22 mouse cellular contexts compared by ENCODE assay signal in genomic region chr1:167125870-167126269, GRCm38 (mm10).
DNase-seq lines count a peak whose midpoint lies in the region; ATAC-seq and TF ChIP-seq lines count a peak whose summit lies in the region.
"Had no signal": no experiment of that assay in that cellular context is flagged by ENCODE, and none has a peak within 500 bp of the region (broad histone marks: within the 10 kb centered on the region; RNA-seq: fewer than 3 reads in every experiment).

No protein-coding gene starts in this region.

- no peaks in the 10 kb centered on the region for H3K27me3 ChIP-seq in heart, adult 2 months (ENCODE audit: control insufficient read depth, insufficient read depth, low read length)
- H3K27me3 ChIP-seq in midbrain, embryonic 13.5 days = no peaks in the 10 kb centered on the region
- H3K27me3 ChIP-seq in midbrain, postnatal 0 days (ENCODE audit: insufficient read depth, low read length) = no peaks in the 10 kb centered on the region
- H3K27me3 ChIP-seq: embryonic facial prominence, embryonic 12.5 days; forebrain, embryonic 13.5 days; forebrain, embryonic 15.5 days; Patski had no signal

- H3K4me2 ChIP-seq in midbrain, embryonic 13.5 days (replicated peaks) = no peak overlapping the region
- H3K4me2 ChIP-seq in midbrain, postnatal 0 days (ENCODE audit: low read depth, low read length, poor library complexity, severe bottlenecking) = no peak overlapping the region
- H3K4me2 ChIP-seq: embryonic facial prominence, embryonic 12.5 days; forebrain, embryonic 13.5 days; forebrain, embryonic 15.5 days had no signal

- H3K4me1 ChIP-seq in heart, adult 2 months (ENCODE audit: control insufficient read depth, insufficient read depth, low read length) = no peaks in the 10 kb centered on the region
- no peaks in the 10 kb centered on the region for H3K4me1 ChIP-seq in midbrain, embryonic 13.5 days (replicated peaks)
- H3K4me1 ChIP-seq in midbrain, postnatal 0 days (ENCODE audit: insufficient read depth, low read length) = no peaks in the 10 kb centered on the region
- H3K4me1 ChIP-seq: embryonic facial prominence, embryonic 10.5 days; embryonic facial prominence, embryonic 12.5 days; forebrain, embryonic 13.5 days; forebrain, embryonic 15.5 days had no signal

- no peak overlapping the region for H3K27ac ChIP-seq in heart, adult 2 months
- H3K27ac ChIP-seq in midbrain, embryonic 13.5 days = no peak overlapping the region
- no peak overlapping the region for H3K27ac ChIP-seq in midbrain, postnatal 0 days (ENCODE audit: low read depth, low read length)
- H3K27ac ChIP-seq: embryonic facial prominence, embryonic 10.5 days; embryonic facial prominence, embryonic 12.5 days; forebrain, embryonic 13.5 days; forebrain, embryonic 15.5 days had no signal

- no peak for TF ChIP-seq EP300 in heart, adult 2 months (IDR thresholded peaks at IDR 0.05; ENCODE audit: insufficient read depth, low read depth, low read length)

- 57% methylated on average over 3 of the region's 3 CpGs for WGBS in heart, adult 2 months
- 86% methylated on average over 3 of the region's 3 CpGs for WGBS in midbrain, embryonic 13.5 days
- 83% methylated on average over 3 of the region's 3 CpGs for WGBS in midbrain, postnatal 0 days

- H3K9ac ChIP-seq in heart, adult 2 months (ENCODE audit: low read depth, low read length) = no peak overlapping the region
- no peak overlapping the region for H3K9ac ChIP-seq in midbrain, embryonic 13.5 days (replicated peaks)
- no peak overlapping the region for H3K9ac ChIP-seq in midbrain, postnatal 0 days (replicated peaks; ENCODE audit: low read length, poor library complexity, severe bottlenecking)
- H3K9ac ChIP-seq: embryonic facial prominence, embryonic 12.5 days; forebrain, embryonic 13.5 days; forebrain, embryonic 15.5 days had no signal

- no peaks in the 10 kb centered on the region for H3K79me2 ChIP-seq in heart, adult 2 months (replicated peaks; ENCODE audit: control insufficient read depth, insufficient read depth, low read length)

- H3K9me3 ChIP-seq in midbrain, embryonic 13.5 days = no peaks in the 10 kb centered on the region
- H3K9me3 ChIP-seq in midbrain, postnatal 0 days (ENCODE audit: low read length) = no peaks in the 10 kb centered on the region
- H3K9me3 ChIP-seq: embryonic facial prominence, embryonic 10.5 days; embryonic facial prominence, embryonic 12.5 days; forebrain, embryonic 13.5 days; forebrain, embryonic 15.5 days had no signal

- peak; percentile 62 for DNase-seq in heart, adult 11 months
- no peak for DNase-seq in heart, adult 2 months
- DNase-seq in midbrain, postnatal 0 days (ENCODE audit: low spot score) = no peak
- DNase-seq: adrenal gland, adult 8-10 months; adrenal gland, postnatal 14 days; adrenal gland, postnatal 36 days; B cell, adult 2 months; cerebellum, adult 11-12 months; cerebellum, adult 2 months; cerebellum, adult 9-10 months; cerebellum, postnatal 10 days; cerebellum, postnatal 25 days had no signal

- no peak for TF ChIP-seq POLR2A in heart, adult 2 months (IDR thresholded peaks at IDR 0.05; ENCODE audit: insufficient read depth, low read depth, low read length)

- no peaks in the 10 kb centered on the region for H3K36me3 ChIP-seq in heart, adult 2 months (ENCODE audit: control insufficient read depth, insufficient read depth, low read length)
- no peaks in the 10 kb centered on the region for H3K36me3 ChIP-seq in midbrain, embryonic 13.5 days
- H3K36me3 ChIP-seq in midbrain, postnatal 0 days (ENCODE audit: insufficient read depth, low read length) = no peaks in the 10 kb centered on the region
- H3K36me3 ChIP-seq: embryonic facial prominence, embryonic 10.5 days; embryonic facial prominence, embryonic 12.5 days; forebrain, embryonic 15.5 days; G1E had no signal

- TF ChIP-seq CTCF in heart, adult 2 months (IDR thresholded peaks at IDR 0.05) = no peak
- TF ChIP-seq CTCF in midbrain, postnatal 0 days (IDR thresholded peaks at IDR 0.05) = no peak

- H3K4me3 ChIP-seq in heart, adult 2 months = no peak overlapping the region
- no peak overlapping the region for H3K4me3 ChIP-seq in midbrain, embryonic 13.5 days (replicated peaks)
- H3K4me3 ChIP-seq in midbrain, postnatal 0 days (ENCODE audit: low read depth, low read length) = no peak overlapping the region
- H3K4me3 ChIP-seq: embryonic facial prominence, embryonic 10.5 days; embryonic facial prominence, embryonic 12.5 days; forebrain, embryonic 13.5 days; forebrain, embryonic 15.5 days had no signal

- peak; percentile 37; the same call in 1 of the 2 replicates for ATAC-seq in midbrain, embryonic 13.5 days
- ATAC-seq in midbrain, postnatal 0 days (ENCODE audit: low FRiP score) = no peak
- ATAC-seq in monocyte, adult 5-6 weeks (replicated peaks; ENCODE audit: insufficient number of reproducible peaks, low FRiP score, low TSS enrichment, poor library complexity, severe bottlenecking) = peak; percentile 40; the same call in 1 of the 2 replicates
- ATAC-seq: activated CD4-positive, CD25-positive, alpha-beta regulatory T cell, adult 4 months; CD4-positive, CD25-positive, alpha-beta regulatory T cell, adult 4 months; forebrain, embryonic 13.5 days; forebrain, embryonic 15.5 days; Patski had no signal

- intact Hi-C loops in heart, adult 2 months (cut with DNase I) = no loop called here
